Mouse (Mus musculus) heart, postnatal 0 days (tissue): ENCODE measurements around the gene Cox6a1.
"Not testable (repeated sequence)": the region's sequence is repeated elsewhere in the genome, so short reads cannot be mapped to it uniquely, and the experiment has no call there.

Experiments used
- CTCF ChIP-seq: IDR thresholded peaks from 2 replicates; pipeline ENCODE4 v1.5.1; 2016; ENCODE audit warnings: antibody characterized with exemption, control low read depth, low read depth
- EP300 ChIP-seq: IDR thresholded peaks from 2 replicates; pipeline ENCODE4 v1.6.1; 2016; ENCODE audit warnings: antibody characterized with exemption, low read depth

- not testable (repeated sequence) for TF ChIP-seq CTCF, EP300
Observed at GRCm38 (mm10) chr5:115302190-115302589, 46.6 kb downstream of the Cox6a1 start.
